Mouse (Mus musculus) yolk sac, embryonic 10.5 days (tissue): Measurements from ENCODE around the gene Hist1h2ag.

Experiments
- DNase-seq: peaks from one replicate; pipeline ENCODE4 v3.0.0-alpha.2; 2017; ENCODE audit warnings: low spot score

The Hist1h2ag gene

GRCm38 (mm10) chr13:22008707-22009106, 34.0 kb downstream of the Hist1h2ag start:
- no peak for DNase-seq

- DNase-seq, result no peak
Measured at GRCm38 (mm10) chr13:22007872-22008271, 34.9 kb downstream of the Hist1h2ag start.

GRCm38 (mm10) chr13:22007121-22007510, 35.6 kb downstream of the Hist1h2ag start:
- no peak for DNase-seq

- peak; percentile 93 for DNase-seq
Measured at GRCm38 (mm10) chr13:22006334-22007120, 36.2 kb downstream of the Hist1h2ag start.

- DNase-seq, result peak; percentile 88
Measured at GRCm38 (mm10) chr13:22005605-22006333, 37.0 kb downstream of the Hist1h2ag start.

- DNase-seq, result no peak
Measured at GRCm38 (mm10) chr13:22001823-22002222, 40.9 kb downstream of the Hist1h2ag start.

GRCm38 (mm10) chr13:22001346-22001745, 41.4 kb downstream of the Hist1h2ag start:
- no peak for DNase-seq

- DNase-seq, result no peak
Measured at GRCm38 (mm10) chr13:21999147-21999546, 43.6 kb downstream of the Hist1h2ag start.

GRCm38 (mm10) chr13:21998412-21998811, 44.3 kb downstream of the Hist1h2ag start:
- DNase-seq, result no peak

- DNase-seq, result no peak
Measured at GRCm38 (mm10) chr13:21997821-21998220, 44.9 kb downstream of the Hist1h2ag start.

- DNase-seq, result no peak
Measured at GRCm38 (mm10) chr13:21997201-21997820, 45.4 kb downstream of the Hist1h2ag start.

- no peak for DNase-seq
Measured at GRCm38 (mm10) chr13:21996840-21997185, 45.9 kb downstream of the Hist1h2ag start.

GRCm38 (mm10) chr13:21996101-21996839, 46.5 kb downstream of the Hist1h2ag start:
- DNase-seq, result peak; percentile 79

GRCm38 (mm10) chr13:21995331-21995914, 47.3 kb downstream of the Hist1h2ag start:
- DNase-seq, result peak; percentile 77

- no peak for DNase-seq
Measured at GRCm38 (mm10) chr13:21994896-21995295, 47.8 kb downstream of the Hist1h2ag start.

GRCm38 (mm10) chr13:21993957-21994738, 48.6 kb downstream of the Hist1h2ag start:
- peak; percentile 88 for DNase-seq

GRCm38 (mm10) chr13:21992550-21992949, 50.2 kb downstream of the Hist1h2ag start:
- DNase-seq, result no peak
